Mouse (Mus musculus): ENCODE measurements around the gene Prap1.

- TF ChIP-seq CTCF (IDR thresholded peaks at IDR 0.05; ENCODE audit: low read depth, low read length) = no peak
- no peak for TF ChIP-seq POLR2A (IDR thresholded peaks at IDR 0.05; ENCODE audit: extremely low read depth, insufficient read depth, low read length)
Observed at GRCm38 (mm10) chr7:140144550-140144949, 51.4 kb downstream of the Prap1 start.
